Mouse (Mus musculus): ENCODE measurements around the gene Ifitm3. TPM values are rescaled to one million over a fixed set of nuclear protein-coding genes. Genes with fewer than 3 reads are reported as not detected.
"Not testable (repeated sequence)": the region's sequence is repeated elsewhere in the genome, so short reads cannot be mapped to it uniquely, and the experiment has no call there.

Ifitm3 gene
- total RNA-seq, 2 experiments from 2014 or later: 54.7 to 70.0 TPM

DNA sequence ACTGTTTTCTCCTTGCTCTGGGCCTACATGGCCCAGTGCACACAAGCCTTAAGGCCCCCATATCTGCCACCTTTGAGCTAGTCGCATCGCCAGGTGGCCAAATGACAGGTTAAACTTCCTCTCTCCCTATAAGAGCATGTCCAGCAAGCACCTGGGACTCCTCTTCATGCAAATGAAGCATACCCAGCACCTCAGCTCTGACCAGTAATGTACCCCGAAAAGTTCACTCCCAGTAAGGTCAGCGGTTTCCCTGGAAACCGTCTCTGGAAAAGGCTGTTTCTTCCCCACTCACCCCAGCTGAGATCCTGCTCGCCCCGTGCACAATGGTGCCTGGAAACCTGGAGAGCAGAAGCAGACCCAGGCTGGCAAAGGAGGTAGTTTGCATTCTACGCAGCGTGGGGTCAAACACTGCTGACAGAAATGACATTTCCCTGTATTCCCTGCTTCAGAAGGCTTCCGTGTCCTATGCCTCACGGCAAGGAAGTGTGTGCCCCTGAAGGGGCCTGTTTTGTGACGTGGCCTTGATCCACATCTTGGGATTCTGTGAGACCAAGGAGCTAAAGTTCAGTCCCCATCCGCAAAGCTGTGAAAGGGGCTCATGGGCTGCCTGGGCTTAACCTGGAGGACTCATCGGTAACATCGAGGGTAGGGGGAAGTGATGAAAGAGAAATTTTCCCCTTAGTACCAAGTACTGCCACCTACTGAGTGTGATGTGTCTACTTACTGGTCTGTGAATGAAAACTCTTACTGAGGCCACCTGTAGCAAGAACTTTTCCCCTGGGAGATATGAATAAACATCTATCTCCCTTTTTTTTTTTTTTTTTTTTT is 9.5 kb downstream of the Ifitm3 start:
- no peak for DNase-seq

GRCm38 (mm10) chr7:140998853-140999700 is 11.5 kb downstream of the Ifitm3 start:
- no peak for DNase-seq

DNA sequence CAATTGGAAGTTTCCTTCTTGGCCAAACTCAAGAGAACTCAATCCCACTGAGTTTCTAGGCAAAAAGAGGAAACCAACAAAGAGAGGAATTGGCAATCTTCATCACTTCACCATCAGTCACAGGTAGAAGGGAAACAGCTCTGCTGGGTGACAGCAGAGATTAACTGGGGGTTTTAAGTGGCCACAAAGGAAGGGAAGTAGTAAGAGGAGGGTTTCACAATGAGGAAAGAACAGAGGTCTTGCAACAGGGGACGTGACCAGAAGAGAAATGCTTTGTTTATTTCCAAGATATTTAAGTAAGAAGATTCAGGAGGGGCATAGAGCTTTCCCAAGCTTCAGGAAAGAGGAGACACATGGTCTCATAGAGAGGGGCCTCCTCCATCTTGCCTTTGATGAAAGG is 12.8 kb downstream of the Ifitm3 start:
- no peak for DNase-seq

- no peak for DNase-seq
These were observed 19.4 kb downstream of the Ifitm3 start for GRCm38 (mm10) chr7:140991117-140991689.

DNA sequence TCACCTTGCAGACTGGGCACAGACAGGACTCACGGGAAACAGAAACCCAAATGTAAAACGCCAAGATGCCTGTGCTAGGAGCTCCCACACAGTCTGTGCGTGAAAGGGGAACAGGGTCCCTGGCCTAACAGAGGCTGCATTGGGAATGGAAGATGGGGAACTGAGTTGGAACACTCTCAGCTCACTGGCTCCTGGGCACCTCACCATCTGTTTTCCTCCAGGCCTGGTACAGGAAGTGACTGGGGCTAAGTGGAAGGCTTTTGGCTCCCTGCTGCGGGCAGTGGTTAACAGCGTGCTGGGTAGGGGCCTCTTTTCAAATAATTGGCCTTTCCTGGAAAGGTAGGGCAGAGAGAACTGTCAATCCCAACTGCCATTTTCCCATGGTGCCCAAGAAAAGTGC is 19.9 kb downstream of the Ifitm3 start:
- no peak for DNase-seq

- no peak for DNase-seq
These were observed 20.4 kb downstream of the Ifitm3 start for GRCm38 (mm10) chr7:140990185-140990584.

DNA sequence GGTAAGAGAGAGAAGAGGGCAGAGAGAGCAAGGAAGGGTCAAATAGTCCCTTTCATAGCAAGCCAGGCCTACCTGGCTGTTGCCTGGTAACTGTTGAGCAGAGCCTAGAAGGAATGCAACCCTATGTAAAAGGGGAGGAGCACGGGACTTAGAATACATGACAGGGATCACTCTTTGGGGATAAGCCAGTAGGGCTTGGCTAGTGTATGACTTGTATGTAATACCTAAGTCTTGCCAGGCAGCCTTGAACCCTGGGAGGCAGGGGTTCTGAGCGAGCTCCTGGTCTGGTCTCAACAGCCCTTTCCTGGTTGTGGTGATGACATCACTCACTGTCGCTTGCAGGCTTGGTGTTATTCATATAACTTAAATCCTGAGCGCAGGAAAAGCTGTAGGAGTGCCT is 21.5 kb downstream of the Ifitm3 start:
- no peak for DNase-seq

- DNase-seq: no peak
These were observed 23.1 kb downstream of the Ifitm3 start for GRCm38 (mm10) chr7:140987182-140988138.

GRCm38 (mm10) chr7:140982971-140983370 is 27.6 kb downstream of the Ifitm3 start:
- DNase-seq: no peak

DNA sequence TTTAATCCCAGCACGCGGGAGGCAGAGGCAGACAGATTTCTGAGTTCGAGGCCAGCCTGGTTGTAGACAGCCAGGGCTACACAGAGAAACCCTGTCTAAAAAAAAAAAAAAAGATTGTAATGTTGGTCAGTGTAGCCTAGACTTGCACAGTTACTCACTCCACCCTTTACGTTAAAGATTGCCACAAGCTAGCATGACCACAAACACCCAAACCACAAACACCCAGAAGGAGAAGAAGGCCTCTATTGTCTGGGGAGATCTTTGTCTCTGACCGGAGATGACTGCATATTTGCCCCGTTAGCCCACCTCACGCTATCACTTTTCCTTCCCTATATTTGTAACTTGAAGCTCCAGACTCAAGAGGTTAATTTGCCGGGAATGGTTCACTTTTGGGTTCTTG is 28.9 kb downstream of the Ifitm3 start:
- no peak for DNase-seq

DNA sequence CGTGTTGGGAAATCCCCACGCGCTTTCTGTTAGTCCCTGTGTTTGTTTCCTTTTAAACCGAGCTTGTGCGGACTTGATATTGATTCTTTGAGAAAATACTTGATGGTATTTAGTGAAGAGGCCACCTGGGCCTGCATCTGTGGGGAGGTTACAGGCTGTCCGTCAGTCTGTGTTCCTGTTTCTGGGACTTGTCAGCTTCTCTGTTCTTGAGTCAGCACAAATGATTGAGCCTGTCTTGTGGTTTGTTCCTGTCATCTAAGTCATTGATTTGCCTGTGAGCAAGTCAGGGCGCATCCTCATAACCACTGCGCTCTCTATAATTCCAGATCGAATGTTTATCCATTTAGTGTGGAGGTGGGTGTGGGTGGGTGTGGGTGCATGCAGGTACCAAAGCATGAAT is 33.9 kb downstream of the Ifitm3 start:
- not testable (repeated sequence) for DNase-seq

DNA sequence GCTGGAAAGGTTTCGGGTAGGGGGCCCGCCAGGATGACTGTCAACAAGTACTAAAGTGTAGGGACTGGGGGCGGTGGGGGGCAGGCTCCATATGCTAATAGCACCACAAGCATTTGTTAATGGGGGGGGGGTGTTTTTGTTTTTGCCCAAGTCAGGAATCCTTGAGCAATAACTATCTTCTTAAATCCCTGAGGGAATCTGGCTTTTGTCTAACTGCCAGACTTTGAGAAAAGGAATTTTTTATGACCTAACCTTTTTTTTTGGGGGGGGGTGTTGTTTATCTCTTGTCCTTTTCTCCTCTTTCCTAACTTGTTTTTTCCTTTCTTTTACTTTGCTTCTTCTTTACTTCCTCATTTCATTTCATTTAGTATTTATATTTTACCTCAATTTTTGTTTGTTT is 35.1 kb downstream of the Ifitm3 start:
- no peak for DNase-seq

DNA sequence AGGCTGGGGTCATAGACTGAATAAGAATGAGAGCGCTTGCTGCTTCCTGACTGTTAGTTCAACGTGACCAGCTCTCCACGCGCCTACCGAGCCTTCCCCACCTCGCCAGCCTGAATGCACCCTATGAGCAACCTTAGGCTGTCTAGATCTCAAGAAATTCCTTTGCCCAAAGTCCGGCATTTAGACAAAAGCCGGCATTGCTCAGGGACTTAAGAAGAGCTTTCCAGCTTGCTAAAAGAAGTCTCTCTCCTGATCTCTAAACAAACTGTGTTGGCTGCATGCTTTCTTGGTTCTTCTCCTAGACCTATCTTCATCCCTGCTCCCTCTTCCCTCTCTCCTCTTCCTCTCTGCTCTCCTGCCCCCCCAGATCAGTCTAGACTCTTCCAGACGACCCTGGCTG is 35.6 kb downstream of the Ifitm3 start:
- no peak for DNase-seq

DNA sequence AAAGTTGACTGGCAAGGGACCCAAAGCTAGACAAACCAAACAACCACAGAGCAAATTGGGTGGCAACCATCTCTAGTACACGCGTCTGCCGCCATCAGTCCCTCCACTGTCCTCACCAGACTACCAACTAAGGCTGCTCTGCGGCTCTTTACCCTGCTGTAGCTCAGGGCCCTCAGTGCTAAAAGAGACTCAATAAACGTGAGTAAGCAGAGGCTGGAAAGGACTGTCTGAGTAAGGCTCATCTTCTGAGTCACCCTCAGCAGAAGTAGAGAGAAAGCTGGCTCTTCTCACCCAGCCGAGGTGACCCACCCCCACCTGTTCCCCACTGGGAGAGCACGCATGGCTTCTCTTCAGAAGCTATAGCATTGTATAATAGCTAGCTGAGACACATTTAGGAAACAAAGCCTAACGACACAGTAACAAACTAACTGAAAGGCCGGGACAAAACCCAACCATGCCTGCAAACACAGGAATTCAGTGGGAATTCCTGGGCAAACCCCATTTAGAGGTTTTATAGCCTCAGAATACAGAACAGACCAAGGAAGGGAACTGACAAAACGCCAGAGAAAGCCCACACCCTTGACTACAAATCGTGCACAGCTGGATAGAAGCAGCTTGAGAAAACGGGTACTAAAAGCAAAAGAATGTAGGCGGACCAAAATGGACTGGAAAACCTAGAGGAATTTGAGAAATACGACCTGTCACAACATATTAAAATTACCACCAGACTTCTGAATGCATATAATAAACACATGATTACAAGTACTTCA is 37.0 kb downstream of the Ifitm3 start:
- no peak for DNase-seq

GRCm38 (mm10) chr7:140971479-140972171 is 38.9 kb downstream of the Ifitm3 start:
- DNase-seq: no peak

- DNase-seq: no peak
These were observed 39.6 kb downstream of the Ifitm3 start for GRCm38 (mm10) chr7:140970931-140971330.

- not testable (repeated sequence) for DNase-seq
These were observed 41.9 kb downstream of the Ifitm3 start for GRCm38 (mm10) chr7:140968710-140969109.

DNA sequence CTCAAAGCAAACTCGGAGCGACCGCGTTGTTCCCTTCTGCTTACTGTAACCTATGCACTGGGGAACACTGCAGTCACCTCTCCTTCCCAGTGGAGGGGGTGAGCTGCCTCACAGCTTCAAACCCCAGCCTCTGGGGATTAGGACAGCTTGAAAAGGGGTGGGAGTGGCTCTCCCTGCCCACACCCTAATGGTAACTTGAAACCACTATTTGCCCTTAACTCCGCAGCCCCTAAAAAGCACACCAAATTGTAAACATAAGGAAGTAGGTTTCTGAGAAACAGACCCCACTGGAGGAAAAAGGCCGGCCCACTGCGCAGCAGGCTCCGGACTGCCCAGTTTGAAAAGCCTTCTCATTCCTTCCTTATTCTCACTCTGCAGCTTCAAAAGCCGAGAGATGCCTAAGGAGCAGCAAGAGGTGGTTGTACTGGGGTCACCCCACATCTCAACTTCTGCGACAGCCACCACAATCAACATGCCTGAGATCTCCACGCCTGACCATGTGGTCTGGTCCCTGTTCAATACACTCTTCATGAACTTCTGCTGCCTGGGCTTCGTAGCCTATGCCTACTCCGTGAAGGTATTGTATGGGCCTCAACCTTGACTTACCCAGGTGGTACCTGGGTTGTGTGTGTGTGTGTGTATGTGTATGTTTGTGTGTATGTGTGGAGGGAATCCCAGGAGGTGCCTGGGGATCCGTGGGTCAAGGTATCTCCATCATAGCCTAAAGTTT is 42.5 kb downstream of the Ifitm3 start:
- no peak for DNase-seq

DNA sequence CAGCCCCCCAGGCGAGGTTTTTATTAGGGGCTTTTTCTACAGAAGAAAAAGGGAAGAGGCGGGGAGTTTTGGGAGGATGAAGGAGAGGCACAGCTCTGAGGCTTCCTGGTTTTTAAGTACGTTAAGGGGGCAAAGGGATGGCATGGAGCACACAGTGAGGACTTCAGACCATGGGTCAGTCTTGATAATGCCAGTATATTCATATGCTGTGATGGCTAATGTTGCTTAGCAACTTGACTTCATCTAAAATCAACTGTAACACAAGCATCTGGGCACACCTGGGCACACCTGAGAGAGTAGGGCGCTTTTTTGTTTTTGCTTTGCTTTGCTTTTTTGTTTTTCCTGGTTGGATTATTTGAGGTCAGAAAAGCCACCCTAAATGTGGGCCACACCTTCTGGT is 43.6 kb downstream of the Ifitm3 start, which contains the start of gene Ifitm1:
Ifitm1 (plus strand) TSS at position 301 of the 400 bp plus-strand sequence.
- DNase-seq: no peak

- no peak for DNase-seq
These were observed 47.8 kb downstream of the Ifitm3 start for GRCm38 (mm10) chr7:140962733-140963132.
